Mouse (Mus musculus): ENCODE data around the gene Msh4. TPM values are rescaled to one million over a fixed set of nuclear protein-coding genes. Genes with fewer than 3 reads are reported as not detected.
"Not testable (repeated sequence)": the region's sequence is repeated elsewhere in the genome, so short reads cannot be mapped to it uniquely, and the experiment has no call there.

The Msh4 gene
- polyA plus RNA-seq, 1 experiment from 2014 or later: 0.32 TPM

GRCm38 (mm10) chr3:153863816-153864215, 42.1 kb downstream of the Msh4 start:
- Histone ChIP-seq H3K27ac (no peak overlapping the region), H3K27me3 (ENCODE audit: control insufficient read depth, insufficient read depth, low read length) (no peaks in the 10 kb centered on the region), H3K4me1 (replicated peaks; ENCODE audit: control insufficient read depth, insufficient read depth, low read length) (no peaks in the 10 kb centered on the region), H3K4me3 (replicated peaks; ENCODE audit: low read length) (no peak overlapping the region), H3K9me3 (ENCODE audit: control insufficient read depth, low read length) (no peaks in the 10 kb centered on the region), H3K4me2 (replicated peaks) (no peak overlapping the region), H3K36me3 (replicated peaks; ENCODE audit: control insufficient read depth, insufficient read depth) (no peaks in the 10 kb centered on the region), H3K9ac (no peak overlapping the region)
- DNase-seq (ENCODE audit: low spot score) (no peak), ATAC-seq (ENCODE audit: low FRiP score) (no peak)
- WGBS: 87% methylated on average over 2 of the region's 2 CpGs

- not testable (repeated sequence) for H3K27ac ChIP-seq; H3K27me3 ChIP-seq (ENCODE audit: control insufficient read depth, insufficient read depth, low read length); H3K9me3 ChIP-seq (ENCODE audit: control insufficient read depth, low read length); H3K4me3 ChIP-seq (replicated peaks; ENCODE audit: low read length); H3K36me3 ChIP-seq (replicated peaks; ENCODE audit: control insufficient read depth, insufficient read depth); H3K9ac ChIP-seq; DNase-seq (ENCODE audit: low spot score); H3K4me1 ChIP-seq (replicated peaks; ENCODE audit: control insufficient read depth, insufficient read depth, low read length); ATAC-seq (ENCODE audit: low FRiP score); H3K4me2 ChIP-seq (replicated peaks)
- WGBS: 92% methylated on average over 7 of the region's 8 CpGs
These were observed 45.5 kb downstream of the Msh4 start for GRCm38 (mm10) chr3:153860392-153860791.

- Histone ChIP-seq H3K9ac (no peak overlapping the region), H3K27me3 (ENCODE audit: control insufficient read depth, insufficient read depth, low read length) (no peaks in the 10 kb centered on the region), H3K27ac (no peak overlapping the region), H3K4me1 (replicated peaks; ENCODE audit: control insufficient read depth, insufficient read depth, low read length) (no peaks in the 10 kb centered on the region), H3K9me3 (ENCODE audit: control insufficient read depth, low read length) (no peaks in the 10 kb centered on the region), H3K36me3 (replicated peaks; ENCODE audit: control insufficient read depth, insufficient read depth) (no peaks in the 10 kb centered on the region), H3K4me2 (replicated peaks) (no peak overlapping the region), H3K4me3 (replicated peaks; ENCODE audit: low read length) (no peak overlapping the region)
- no peak for DNase-seq (ENCODE audit: low spot score)
- ATAC-seq (ENCODE audit: low FRiP score): no peak
- 80% methylated on average over 10 of the region's 10 CpGs for WGBS
These were observed 47.5 kb downstream of the Msh4 start for GRCm38 (mm10) chr3:153858350-153859001.

- no peaks in the 10 kb centered on the region for H3K9me3 ChIP-seq (ENCODE audit: control insufficient read depth, low read length)
- no peak overlapping the region for H3K9ac ChIP-seq
- DNase-seq (ENCODE audit: low spot score) (no peak), ATAC-seq (ENCODE audit: low FRiP score) (no peak)
- no peak overlapping the region for H3K4me2 ChIP-seq (replicated peaks)
- no peaks in the 10 kb centered on the region for H3K36me3 ChIP-seq (replicated peaks; ENCODE audit: control insufficient read depth, insufficient read depth)
- no peak overlapping the region for H3K4me3 ChIP-seq (replicated peaks; ENCODE audit: low read length)
- WGBS: 84% methylated on average over 8 of the region's 8 CpGs
- H3K4me1 ChIP-seq (replicated peaks; ENCODE audit: control insufficient read depth, insufficient read depth, low read length): no peaks in the 10 kb centered on the region
- no peak overlapping the region for H3K27ac ChIP-seq
- no peaks in the 10 kb centered on the region for H3K27me3 ChIP-seq (ENCODE audit: control insufficient read depth, insufficient read depth, low read length)
These were observed 53.7 kb downstream of the Msh4 start for GRCm38 (mm10) chr3:153852266-153852665.

- no peaks in the 10 kb centered on the region for H3K36me3 ChIP-seq (replicated peaks; ENCODE audit: control insufficient read depth, insufficient read depth)
- no peak overlapping the region for H3K9ac ChIP-seq
- H3K4me3 ChIP-seq (replicated peaks; ENCODE audit: low read length): no peak overlapping the region
- H3K4me1 ChIP-seq (replicated peaks; ENCODE audit: control insufficient read depth, insufficient read depth, low read length): no peaks in the 10 kb centered on the region
- no peaks in the 10 kb centered on the region for H3K9me3 ChIP-seq (ENCODE audit: control insufficient read depth, low read length)
- no peak overlapping the region for H3K4me2 ChIP-seq (replicated peaks)
- no peak overlapping the region for H3K27ac ChIP-seq
- DNase-seq (ENCODE audit: low spot score) (no peak), ATAC-seq (ENCODE audit: low FRiP score) (no peak)
- no peaks in the 10 kb centered on the region for H3K27me3 ChIP-seq (ENCODE audit: control insufficient read depth, insufficient read depth, low read length)
- 77% methylated on average over 7 of the region's 7 CpGs for WGBS
These were observed 55.2 kb downstream of the Msh4 start for GRCm38 (mm10) chr3:153850759-153851158.

GRCm38 (mm10) chr3:153849368-153850015, 56.4 kb downstream of the Msh4 start:
- Histone ChIP-seq H3K36me3 (replicated peaks; ENCODE audit: control insufficient read depth, insufficient read depth) (no peaks in the 10 kb centered on the region), H3K4me1 (replicated peaks; ENCODE audit: control insufficient read depth, insufficient read depth, low read length) (no peaks in the 10 kb centered on the region), H3K4me3 (replicated peaks; ENCODE audit: low read length) (no peak overlapping the region), H3K27ac (no peak overlapping the region), H3K4me2 (replicated peaks) (no peak overlapping the region), H3K27me3 (ENCODE audit: control insufficient read depth, insufficient read depth, low read length) (no peaks in the 10 kb centered on the region), H3K9me3 (ENCODE audit: control insufficient read depth, low read length) (no peaks in the 10 kb centered on the region), H3K9ac (no peak overlapping the region)
- no peak for ATAC-seq (ENCODE audit: low FRiP score)
- no peak for DNase-seq (ENCODE audit: low spot score)
- 7% methylated on average over 5 of the region's 5 CpGs for WGBS

GRCm38 (mm10) chr3:153847207-153847733, 58.7 kb downstream of the Msh4 start:
- Histone ChIP-seq H3K9ac (no peak overlapping the region), H3K4me3 (replicated peaks; ENCODE audit: low read length) (no peak overlapping the region), H3K36me3 (replicated peaks; ENCODE audit: control insufficient read depth, insufficient read depth) (no peaks in the 10 kb centered on the region), H3K4me1 (replicated peaks; ENCODE audit: control insufficient read depth, insufficient read depth, low read length) (no peaks in the 10 kb centered on the region), H3K4me2 (replicated peaks) (no peak overlapping the region), H3K27ac (no peak overlapping the region), H3K9me3 (ENCODE audit: control insufficient read depth, low read length) (no peaks in the 10 kb centered on the region), H3K27me3 (ENCODE audit: control insufficient read depth, insufficient read depth, low read length) (no peaks in the 10 kb centered on the region)
- WGBS: 80% methylated on average over 7 of the region's 7 CpGs
- no peak for ATAC-seq (ENCODE audit: low FRiP score)
- DNase-seq (ENCODE audit: low spot score): no peak

- no peak for ATAC-seq (ENCODE audit: low FRiP score)
- 93% methylated on average over 4 of the region's 4 CpGs for WGBS
- Histone ChIP-seq H3K36me3 (replicated peaks; ENCODE audit: control insufficient read depth, insufficient read depth) (no peaks in the 10 kb centered on the region), H3K4me2 (replicated peaks) (no peak overlapping the region), H3K27ac (no peak overlapping the region), H3K4me3 (replicated peaks; ENCODE audit: low read length) (no peak overlapping the region), H3K9me3 (ENCODE audit: control insufficient read depth, low read length) (no peaks in the 10 kb centered on the region), H3K27me3 (ENCODE audit: control insufficient read depth, insufficient read depth, low read length) (no peaks in the 10 kb centered on the region), H3K4me1 (replicated peaks; ENCODE audit: control insufficient read depth, insufficient read depth, low read length) (no peaks in the 10 kb centered on the region), H3K9ac (no peak overlapping the region)
- DNase-seq (ENCODE audit: low spot score): no peak
These were observed 59.8 kb downstream of the Msh4 start for GRCm38 (mm10) chr3:153846109-153846508.

GRCm38 (mm10) chr3:153845500-153845899, 60.4 kb downstream of the Msh4 start:
- WGBS: 88% methylated on average over 2 of the region's 2 CpGs
- Histone ChIP-seq H3K36me3 (replicated peaks; ENCODE audit: control insufficient read depth, insufficient read depth) (no peaks in the 10 kb centered on the region), H3K4me1 (replicated peaks; ENCODE audit: control insufficient read depth, insufficient read depth, low read length) (no peaks in the 10 kb centered on the region), H3K27ac (no peak overlapping the region), H3K4me3 (replicated peaks; ENCODE audit: low read length) (no peak overlapping the region), H3K9ac (no peak overlapping the region), H3K27me3 (ENCODE audit: control insufficient read depth, insufficient read depth, low read length) (no peaks in the 10 kb centered on the region), H3K9me3 (ENCODE audit: control insufficient read depth, low read length) (no peaks in the 10 kb centered on the region), H3K4me2 (replicated peaks) (no peak overlapping the region)
- no peak for ATAC-seq (ENCODE audit: low FRiP score)
- no peak for DNase-seq (ENCODE audit: low spot score)
